Mouse (Mus musculus) fibroblast of lung, adult 2 months (primary cell): ENCODE results near the gene Masp1.
A peak's percentile ranks its signal among the peaks of the same experiment; 100 is the strongest.

Source experiments
- DNase-seq: peaks from one replicate; pipeline ENCODE4 v3.0.0-alpha.2; 2011; ENCODE audit warnings: low read depth

Gene Masp1

GRCm38 (mm10) chr16:23458906-23459588 lies 61.6 kb downstream of the Masp1 start:
- DNase-seq, result no peak

- DNase-seq, result no peak
Measured at GRCm38 (mm10) chr16:23457338-23457737, 63.3 kb downstream of the Masp1 start.

GRCm38 (mm10) chr16:23456534-23456933 lies 64.1 kb downstream of the Masp1 start:
- DNase-seq, result peak; percentile 65

- peak; percentile 83 for DNase-seq
Measured at GRCm38 (mm10) chr16:23454376-23454775, 66.2 kb downstream of the Masp1 start.

DNA sequence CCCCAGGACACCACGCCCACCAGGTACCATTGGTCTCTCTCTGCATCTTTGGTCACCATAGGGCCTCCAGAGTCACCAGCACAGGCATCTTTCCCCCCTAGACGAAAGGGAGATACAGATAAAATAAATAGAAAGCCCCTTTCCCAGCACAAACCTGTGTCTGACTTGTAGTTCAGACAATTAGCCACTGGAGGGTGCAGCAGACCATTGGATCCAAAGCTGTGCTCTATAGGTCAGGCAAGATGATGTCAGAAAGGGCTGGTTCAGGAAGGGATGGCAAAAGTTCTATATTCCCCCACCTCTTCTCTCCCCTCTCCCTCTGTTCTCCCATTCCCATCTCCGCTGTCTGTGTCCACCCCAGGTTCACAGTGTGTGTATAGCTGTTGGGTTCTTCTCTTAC lies 68.1 kb downstream of the Masp1 start:
- no peak for DNase-seq

DNA sequence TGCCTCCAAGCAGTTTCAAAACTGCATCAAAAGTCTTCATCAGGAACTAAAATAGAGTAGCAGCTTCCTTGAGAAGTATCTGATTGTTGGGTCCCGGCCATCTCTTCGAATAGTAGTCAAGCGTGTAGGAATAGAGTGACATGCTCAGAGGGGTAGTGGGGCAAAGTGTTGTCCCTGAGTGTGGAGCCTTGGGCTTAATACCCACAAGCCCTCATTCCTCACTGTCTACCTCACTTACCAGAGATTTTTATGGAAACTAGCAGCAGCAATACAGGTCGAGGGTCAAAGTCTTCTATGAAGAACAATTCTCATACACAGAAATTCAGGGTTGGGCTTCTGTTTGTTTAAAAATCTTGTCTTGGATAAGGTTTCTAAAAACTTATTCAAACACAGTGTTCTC lies 69.8 kb downstream of the Masp1 start:
- DNase-seq, result no peak

DNA sequence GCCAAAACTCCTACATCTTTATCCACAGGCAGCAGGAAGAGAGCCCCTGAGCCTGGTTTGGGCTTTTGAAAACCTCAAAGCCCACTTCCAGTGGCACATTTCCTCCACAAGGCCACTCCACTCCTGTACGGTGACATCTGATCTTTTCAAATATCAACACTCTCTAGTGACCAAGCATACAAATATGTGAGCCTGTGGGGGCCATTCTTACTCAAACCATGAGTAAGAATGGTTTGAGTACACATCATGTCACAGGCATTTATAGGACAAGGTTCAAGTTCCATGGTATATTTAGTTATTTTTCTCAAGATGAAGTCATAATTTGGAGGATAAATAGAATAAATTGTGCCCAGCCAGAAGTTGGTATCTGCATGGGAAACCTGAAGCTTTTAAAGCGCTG lies 70.7 kb downstream of the Masp1 start:
- no peak for DNase-seq

DNA sequence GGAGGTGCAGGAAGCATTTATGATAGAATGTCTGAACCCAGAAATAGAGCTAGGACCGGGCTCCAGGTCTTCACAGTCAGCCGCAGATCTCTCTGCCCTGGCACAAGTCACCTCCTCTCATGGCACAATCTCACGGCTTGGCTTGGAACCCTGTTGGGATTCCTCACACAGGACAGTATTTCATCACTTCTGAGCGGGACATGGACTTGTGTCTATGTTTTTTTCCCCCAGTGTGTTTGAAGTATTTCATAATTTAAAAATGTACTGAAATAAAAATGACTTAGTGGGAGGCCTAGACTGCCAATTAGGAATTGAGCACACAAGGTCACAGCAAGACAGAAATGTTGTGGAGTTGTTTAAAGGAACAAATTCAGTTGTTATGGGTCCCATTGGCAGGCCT lies 76.4 kb downstream of the Masp1 start:
- no peak for DNase-seq

DNA sequence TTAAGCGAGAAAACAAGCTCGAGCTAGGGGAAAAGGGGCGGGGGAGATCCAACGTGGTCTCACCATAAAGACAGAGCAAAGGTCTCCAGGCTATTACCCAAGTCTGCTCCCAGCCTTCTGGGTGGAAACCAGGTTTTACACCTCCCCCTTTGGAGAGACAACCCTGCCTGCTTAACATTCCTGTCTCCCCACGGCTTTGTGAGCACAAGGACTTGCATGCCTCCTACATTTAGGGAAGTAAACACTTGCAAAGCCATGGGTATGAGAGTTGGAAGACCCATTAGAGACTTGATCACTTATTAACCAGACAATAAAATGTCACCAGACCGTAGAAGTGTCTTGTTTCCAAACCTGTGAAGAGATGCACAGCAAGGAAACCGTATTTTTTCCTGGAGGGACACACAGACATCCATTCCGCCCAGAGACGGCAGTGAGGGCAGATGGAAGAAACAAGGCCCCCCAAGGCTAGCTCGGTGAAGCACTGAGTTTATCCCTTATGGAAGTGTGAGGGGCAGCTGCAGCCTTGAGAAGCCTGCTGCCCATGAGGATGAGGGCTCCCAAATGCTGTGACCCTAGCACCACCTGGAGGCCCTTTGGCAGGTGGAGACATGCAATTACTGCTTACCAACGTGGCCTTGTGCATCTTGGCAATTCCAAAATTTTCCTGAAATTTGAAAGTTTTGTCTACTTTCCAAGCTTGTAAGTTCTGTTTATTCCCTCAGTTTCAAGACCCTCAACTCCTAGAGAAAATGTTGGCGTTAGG lies 83.0 kb downstream of the Masp1 start:
- DNase-seq, result no peak

DNA sequence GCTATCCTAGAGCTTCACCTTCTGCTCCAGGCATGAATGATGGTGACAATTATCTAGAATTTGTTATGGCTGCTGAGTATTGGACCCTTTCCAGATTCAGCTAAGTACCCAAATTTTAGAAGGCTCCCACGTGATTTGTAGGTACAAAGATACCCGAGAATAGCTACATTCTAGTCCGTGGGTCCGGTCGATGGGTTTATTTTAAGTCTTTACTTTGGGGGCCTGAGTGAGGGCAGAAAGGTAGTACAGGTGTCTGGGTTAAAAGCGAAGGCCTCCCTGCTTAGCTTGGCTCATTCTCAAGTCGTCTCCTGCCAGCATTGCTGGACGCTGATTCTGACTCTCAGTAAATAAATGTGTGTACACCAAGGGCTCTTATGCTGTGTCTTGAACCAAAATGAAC lies 90.6 kb downstream of the Masp1 start:
- no peak for DNase-seq

- DNase-seq, result no peak
Measured at GRCm38 (mm10) chr16:23428647-23429319, 91.8 kb downstream of the Masp1 start, which contains the start of gene Rtp1. TSS of gene Rtp1 (plus strand) at chr16:23429133.

GRCm38 (mm10) chr16:23427701-23428100 lies 92.9 kb downstream of the Masp1 start:
- no peak for DNase-seq

GRCm38 (mm10) chr16:23423825-23424224 lies 96.8 kb downstream of the Masp1 start:
- DNase-seq, result no peak

- no peak for DNase-seq
Measured at GRCm38 (mm10) chr16:23419565-23420085, 101.0 kb downstream of the Masp1 start.

DNA sequence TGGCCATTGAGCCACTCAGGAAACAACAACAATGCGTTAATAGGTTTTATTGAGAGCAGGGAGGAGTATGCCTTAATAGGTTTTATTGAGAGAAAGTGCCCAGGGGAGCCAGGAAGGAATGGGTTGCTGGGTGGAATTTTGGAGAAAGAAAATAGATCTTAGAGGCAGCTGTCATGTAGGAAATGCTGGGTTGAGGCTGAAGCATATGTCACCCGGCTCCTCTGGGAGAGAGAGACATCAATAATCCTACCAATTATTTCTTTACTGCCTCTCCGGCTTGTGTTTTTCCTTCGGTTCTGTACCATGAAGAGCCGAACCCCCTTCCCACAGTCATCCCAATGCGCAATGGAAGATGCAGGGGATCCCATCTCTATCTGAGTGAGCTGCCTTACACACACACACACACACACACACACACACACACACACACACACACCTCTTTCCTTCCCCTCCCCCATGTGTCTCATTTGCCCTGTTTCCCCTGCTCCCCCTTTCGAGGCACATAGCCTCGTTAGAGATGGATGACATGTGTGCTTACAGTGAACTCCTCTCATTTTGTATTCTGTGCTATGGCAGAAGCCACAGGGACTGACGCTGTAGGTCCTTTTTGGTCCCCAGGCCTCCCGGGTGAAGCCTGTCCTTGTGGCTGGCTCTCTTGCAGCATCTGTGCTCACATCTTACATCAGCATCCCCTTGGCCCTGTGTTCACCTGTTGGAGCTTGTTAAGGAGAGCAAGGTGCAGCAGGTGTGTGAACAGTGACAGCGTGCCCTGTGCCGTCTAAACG lies 103.0 kb downstream of the Masp1 start:
- DNase-seq, result no peak

GRCm38 (mm10) chr16:23416657-23417293 lies 103.8 kb downstream of the Masp1 start:
- DNase-seq, result no peak

DNA sequence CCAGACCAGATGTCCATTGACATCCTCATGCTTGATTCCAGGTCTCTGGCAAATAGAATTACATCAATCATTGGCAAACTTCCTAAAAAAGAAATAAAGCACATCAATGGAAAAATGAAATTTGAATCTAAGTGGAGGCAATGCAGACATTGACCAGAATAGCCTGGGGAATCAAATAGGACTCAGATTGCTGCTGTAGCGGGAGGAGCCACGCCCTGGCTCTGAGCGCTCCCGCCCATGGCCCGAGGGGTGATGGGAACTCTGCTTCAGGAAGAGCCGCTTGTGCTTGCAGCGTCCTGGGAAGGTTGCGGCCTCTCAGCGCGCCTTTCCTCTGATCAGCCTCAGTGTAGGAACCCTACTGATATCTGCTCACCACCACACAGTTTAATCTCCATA lies 104.4 kb downstream of the Masp1 start:
- no peak for DNase-seq

DNA sequence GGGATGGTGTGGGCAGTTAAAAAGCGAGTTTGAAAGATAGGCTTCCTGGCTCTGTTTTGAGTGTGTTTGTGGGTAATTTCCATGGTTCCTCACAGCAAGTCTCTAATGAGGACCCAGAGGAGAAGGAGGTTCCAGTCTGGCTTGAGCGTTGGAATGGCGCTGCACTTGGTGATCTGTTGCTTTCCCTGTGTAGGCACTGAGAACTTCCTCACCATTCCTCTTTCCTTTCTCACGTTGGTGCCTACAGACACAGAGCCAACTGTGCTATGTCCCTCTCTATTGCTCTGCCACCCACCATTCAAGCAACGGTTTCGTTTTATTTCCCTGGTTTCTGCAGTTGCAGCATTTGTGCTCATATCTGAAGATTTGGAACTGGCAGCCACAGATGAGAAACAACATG lies 107.7 kb downstream of the Masp1 start:
- DNase-seq, result no peak

DNA sequence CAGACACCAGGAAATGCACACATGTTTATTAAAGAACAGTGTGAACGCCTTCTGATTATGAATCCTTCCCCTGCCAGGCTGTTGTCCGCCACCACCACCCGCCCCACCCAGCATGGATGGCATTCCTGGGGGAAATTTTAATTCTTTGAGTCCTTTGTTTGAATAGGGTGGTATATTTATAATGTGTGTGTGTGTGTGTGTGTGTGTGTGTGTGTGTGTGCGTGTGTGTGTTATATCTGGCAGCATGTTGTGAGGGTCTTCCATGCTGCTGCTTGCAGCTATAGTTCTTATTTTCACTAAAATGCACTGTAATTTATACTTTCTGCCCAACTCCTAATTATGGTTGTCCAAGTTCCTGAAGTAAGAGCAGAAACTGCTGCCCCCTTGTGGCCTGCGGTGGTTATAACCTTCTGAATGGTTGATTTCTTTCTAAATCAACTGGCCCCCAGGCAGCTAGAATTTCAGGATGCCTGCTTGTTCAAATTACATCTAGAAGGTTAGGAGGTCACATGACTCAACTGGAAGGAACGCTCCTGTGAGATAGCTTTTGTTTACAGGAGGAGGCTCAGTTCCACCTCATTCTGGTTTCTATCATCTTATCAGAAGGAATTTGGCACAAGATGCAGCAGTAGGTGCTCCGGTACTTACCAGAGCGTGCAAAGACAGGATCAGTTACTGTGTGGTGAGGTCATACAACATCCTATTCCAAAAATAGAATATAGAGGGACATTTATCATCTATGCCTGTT lies 117.4 kb downstream of the Masp1 start:
- DNase-seq, result peak; percentile 58

DNA sequence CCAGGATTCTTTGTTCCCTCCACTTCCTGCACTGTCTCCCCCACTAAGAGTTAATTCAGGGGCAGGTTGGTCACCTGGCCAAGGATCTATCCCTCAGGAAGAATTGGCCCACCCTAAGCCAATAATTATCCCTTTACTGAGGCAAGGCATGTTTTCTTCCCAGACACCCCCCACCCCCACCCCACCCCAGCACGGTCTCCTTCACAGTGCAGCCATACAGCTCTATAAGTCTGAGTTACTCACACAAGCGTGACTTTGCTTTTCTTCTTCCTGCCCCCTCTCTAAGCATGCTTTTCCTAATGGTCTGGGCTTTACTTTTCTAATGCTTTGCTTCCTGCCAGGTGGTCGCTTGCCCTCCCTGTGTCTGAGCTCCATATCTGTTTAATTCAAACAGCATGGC lies 118.7 kb downstream of the Masp1 start:
- DNase-seq, result no peak

DNA sequence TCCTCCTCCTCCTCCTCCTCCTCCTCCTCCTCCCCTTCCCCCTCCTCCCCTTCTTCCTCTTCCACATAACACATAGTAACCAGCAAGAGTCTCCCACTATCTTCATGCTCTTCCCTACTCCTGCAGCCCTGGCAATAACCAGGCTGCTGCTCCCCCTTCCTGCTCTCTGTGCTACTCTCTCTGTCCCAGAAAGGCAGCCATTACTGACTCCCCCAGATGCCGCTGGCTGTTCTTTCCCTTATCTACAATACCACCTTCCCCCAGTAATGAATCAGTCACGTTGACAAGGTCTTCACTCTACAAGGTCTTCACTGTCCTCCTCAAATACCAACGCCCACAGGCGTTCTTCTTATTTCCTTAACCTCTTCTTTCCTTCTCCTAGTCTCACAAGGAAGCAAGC lies 119.2 kb downstream of the Masp1 start:
- no peak for DNase-seq
